Mouse (Mus musculus) B cell, adult 2 months (primary cell): ENCODE data around the gene Lrig1.
A peak's percentile ranks its signal among the peaks of the same experiment; 100 is the strongest.

Experiments
- DNase-seq, 2 experiments: peaks; one replicate each; pipeline ENCODE4 v3.0.0; 2022

Lrig1 gene

DNA sequence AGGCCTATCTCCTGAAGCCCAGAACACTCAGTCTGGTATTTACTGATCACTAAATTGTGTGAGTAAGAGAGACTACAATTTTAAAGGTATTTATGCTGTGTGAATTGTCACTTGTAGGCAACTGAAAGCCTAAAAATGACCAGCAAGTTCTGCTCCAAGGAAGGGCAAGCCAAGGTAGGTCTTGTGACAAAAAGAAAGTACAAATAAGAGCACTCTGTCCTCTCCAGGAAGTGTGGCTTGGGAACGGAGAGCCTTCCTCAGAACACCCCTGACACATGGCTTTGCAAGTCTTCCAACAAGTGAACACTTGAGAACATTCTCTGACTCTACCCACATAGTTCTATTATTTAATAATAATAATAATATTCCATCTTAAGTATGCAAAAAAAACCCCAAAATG is 2.5 kb downstream of the Lrig1 start:
- DNase-seq = no peak

DNA sequence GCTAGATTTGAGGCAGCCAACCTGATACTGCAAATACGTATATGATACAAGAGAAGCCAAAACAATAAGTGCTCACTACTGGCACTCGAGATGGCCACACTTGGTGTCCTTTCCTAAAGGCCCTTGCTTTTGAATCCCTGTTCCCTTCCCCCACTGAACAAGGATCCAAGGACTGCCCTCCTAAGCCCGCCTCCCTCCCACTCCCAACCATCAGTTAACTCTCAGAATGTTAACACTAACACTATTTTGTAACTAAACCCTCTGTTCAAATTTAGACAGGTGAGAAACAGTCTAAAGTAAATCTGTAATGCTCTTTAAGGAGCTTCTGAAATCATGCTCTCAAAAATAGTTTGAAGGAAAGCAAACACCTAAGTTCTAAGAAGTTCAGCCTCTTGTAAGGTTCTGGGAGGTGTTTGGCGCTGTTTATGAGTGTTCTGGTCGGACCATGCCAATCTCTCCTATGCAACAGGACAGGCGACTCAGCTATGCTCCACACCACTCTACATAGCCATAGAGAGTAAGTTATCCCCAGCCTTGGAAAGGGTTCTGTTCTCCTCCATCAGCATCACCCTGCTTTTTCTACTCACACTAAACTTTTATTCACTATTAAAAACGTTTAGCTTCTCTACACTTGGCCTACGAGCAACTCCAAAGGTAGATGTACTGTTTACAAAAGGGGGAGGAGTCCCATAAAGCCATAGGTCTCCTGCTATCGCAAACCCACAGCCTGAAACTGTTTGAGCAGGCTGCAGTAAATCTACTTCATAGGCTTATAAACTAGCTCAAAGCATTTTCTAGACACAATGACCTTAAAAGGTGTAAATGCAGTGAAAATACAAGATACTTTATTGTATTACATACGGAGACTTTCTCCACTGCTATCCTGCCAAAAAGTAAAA is 3.5 kb downstream of the Lrig1 start:
- no peak for DNase-seq

DNA sequence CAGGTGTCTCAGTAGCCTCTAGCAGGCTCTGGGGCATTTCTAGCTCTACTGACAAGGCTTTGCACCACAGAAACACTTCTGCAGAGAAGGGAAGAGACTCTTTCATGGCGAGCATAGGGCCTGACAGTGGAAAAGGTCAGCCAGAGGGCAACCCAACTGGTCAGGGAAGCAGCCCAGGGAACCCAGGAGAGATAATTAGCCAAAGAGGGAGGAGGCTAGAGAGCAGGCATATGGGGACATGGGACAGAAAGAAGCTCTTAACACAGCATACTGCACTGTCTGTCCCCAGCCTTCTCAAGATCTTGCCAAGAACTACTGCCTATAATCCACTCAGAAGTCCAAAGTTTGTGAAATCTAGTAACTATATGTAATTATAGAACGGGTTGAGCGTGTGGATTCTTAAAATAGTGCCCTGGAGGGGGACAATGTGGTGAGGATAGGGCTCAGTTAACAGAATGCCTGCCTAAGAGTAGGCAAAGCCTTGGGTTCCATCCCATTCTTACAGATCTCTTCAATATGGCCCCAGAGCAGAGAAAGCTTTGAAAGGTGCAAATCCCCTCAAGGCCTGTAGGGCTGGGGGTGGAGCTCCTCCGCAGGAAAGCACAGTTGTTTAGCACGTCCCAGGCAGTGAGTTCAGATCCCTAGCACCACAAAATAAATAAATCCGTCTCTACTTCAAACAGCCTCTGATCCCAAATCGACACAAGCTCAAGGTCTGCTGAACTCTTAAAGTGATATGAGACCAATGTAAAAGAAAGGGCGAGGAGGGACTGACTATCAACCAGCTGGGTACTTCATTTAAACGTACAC is 4.6 kb downstream of the Lrig1 start:
- no peak for DNase-seq

DNA sequence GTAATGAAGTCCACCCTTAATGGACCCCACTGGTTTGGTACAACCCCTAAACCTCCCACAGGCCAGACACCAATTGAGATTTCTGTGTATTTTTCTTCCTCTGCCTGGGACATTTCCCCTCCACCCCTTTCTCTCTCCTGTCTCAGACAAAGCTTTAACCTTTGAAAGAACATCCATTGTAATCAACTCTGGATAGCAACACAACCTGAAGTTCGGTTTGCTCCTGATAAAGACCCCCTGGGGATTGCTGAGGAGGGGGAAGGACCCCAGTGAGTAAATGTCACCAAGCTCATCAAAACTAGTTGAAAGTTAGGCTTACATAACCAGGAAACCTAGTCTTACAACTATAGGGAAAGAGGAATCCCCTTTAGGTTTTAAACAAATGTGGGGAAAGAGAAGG is 5.5 kb downstream of the Lrig1 start:
- no peak for DNase-seq

DNA sequence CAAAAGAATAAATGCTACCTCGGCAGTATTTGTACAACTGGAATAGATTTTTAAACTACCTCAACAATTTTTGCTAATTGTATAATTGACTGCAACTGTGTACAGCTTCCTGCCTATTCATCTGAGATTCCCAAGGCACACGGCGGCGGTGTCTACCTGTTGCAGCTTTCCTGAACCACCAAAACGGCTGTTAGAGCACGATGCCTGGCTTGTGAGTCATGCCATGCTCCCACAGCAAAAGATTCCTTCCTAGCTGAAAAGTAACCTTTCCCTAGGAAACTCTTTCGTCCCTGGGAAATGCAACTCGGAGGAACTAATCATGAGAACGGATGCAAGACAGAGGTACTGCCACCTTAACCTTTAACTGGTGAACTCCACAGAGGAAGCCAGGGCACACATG is 6.9 kb downstream of the Lrig1 start:
- no peak for DNase-seq

DNA sequence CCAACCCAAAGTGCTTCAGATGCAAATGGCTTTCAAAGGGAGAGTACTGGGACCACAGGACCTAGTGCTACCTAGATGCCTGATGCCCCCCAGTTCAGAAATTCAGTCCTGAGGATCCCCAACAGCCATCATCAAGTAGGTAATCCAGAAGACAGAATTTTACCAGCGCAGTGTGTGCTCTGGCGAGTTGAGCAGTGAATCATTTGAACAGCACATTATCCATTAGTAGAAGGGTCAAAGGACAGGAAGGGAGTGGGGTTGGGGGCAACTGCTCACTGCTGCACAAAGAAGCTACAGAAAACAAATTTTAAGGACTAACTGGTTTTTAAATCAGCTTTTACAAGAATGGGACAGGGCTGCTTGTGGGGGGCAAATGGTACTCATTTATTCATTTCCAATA is 8.0 kb downstream of the Lrig1 start:
- DNase-seq = no peak

DNA sequence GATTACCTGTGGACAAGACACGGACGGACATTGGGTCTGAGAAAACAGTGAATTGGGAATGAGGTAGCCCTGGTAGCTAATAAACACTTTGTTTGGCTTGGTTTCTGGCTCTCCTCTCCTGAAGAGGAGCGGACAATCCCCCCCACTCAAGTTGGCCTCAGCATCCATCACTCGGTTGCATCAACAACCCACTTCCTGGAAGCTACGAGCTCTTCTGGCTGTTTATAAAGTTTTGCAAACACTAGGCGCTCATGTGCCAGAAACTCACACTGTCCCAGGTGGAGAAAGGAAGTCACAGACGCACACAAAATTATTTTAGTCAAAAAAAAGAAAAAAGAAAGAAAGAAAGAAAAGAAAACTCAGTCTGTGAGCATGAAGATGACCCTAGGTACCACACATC is 9.7 kb downstream of the Lrig1 start:
- DNase-seq = no peak

DNA sequence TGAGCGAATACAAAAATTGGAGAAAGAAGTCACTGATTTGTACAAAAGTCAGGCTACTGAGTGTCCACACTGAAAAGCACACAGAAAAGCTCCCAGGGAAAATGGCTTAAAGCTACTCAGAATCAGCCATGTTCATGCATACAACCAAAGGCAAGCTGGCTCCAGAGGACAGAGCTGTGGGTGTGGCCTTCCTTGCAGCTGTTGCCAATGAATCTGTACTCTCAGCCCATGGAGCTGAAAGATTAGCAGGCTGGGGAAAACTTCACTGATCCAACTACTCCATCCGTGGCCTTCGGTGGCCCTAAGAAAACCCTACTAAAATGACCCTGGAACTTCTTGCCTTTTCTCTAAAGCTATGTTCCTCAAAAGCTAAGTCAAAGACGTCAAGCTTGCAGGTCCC is 11.2 kb downstream of the Lrig1 start:
- no peak for DNase-seq

DNA sequence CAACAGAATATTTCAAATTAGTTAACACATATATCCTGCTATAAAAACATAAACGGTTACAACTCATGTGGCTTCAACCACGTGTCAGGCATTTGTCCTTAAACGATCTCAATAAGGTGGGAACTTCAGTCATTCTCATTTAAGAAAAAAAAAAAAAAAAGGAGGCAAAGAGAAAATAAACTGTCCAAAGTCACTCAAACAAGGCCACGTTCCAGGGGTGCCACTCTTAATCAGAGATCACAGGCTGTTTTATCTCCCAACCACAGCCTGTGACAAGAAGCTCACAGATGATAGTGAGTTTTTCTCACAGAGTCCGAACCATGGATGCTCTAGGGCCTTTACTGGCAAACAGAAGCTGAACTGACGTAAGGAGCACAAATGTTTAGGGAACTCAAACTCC is 13.9 kb downstream of the Lrig1 start:
- no peak for DNase-seq

DNA sequence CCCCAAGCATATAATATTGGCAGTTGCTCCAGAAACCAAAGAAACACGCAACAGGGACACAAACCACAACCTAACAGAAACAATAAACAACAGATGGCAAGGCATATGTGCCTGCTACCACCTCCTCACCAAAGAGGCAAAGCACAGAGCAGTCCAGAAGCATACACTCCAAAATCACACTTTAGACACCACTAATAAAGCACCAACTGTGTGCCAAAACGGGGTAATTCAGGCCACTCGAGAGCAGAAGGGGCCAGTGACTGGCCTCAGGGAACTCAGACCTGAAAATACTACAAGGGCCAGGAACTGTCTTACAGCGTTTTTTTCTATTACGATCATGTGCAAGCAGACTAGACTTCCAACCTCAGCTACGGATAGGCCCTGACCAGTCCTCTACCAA is 14.3 kb downstream of the Lrig1 start:
- no peak for DNase-seq

DNA sequence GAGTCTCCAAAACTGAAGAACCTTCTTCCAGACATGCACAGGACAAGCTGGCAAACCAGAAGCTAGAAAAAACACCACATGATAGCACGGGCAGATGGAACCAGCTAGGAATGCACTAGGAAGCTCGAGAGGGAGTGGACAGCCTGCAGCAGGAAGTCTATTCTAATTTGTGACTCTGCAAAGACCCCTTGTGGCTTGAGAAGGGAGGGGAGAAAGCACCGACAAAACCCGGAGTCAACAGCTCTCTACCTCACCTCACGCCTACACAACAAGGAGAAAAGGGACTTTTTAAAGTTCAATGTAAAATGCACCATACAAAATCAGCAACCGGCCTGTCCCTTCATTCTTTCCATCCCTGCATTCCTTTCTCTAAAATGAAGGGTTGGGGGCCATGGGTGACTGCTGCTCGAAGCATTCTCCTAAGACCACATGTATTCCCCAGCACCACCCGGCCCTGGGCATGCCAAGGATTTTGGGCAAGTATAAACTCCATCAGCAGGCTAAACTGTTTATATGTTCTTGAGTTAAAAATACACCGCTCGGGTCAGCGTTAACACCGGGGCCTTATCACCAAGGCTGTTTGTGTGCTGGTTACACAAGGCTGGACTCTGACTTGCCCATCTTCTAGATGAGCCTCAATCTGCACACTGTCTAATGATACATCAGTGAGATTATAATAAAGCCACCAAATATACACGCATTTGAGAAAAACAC is 15.0 kb downstream of the Lrig1 start:
- no peak for DNase-seq

DNA sequence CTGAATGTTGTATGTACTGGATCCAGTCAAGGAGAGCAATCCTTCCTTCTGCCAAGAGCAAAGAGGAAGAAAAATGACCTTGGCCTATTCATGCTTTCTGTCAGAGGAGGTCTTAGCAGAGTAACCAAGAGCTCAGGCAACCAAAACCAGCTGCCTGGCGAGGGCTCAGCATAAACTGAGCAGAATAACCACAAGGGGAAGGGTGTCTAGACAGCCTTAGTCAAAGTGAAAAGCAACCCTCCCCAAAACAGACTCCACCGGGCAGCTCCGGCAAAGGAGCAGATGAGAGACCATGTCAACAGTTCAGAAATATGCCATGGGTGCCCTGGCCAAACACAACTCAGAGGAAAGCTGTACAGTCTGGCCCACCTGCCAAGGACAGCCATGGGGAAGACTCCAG is 16.3 kb downstream of the Lrig1 start:
- DNase-seq = no peak

DNA sequence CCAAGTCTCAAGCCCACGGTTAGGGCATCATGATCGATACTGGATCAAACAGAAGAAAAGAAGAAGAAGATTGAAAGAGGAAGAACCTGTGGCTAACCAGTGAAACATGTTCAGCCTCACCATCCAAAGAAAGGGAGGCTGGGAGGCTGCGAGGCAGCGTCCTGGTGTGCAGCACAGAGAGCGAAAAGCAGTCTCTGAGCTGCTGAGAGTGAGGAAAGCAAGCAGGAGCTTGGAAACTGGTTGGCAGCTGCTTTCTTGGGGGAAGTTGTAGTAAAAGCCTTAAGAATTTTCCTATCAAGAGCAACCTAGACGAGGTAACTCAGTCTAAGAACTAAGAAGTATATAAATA is 17.7 kb downstream of the Lrig1 start:
- DNase-seq = no peak

DNA sequence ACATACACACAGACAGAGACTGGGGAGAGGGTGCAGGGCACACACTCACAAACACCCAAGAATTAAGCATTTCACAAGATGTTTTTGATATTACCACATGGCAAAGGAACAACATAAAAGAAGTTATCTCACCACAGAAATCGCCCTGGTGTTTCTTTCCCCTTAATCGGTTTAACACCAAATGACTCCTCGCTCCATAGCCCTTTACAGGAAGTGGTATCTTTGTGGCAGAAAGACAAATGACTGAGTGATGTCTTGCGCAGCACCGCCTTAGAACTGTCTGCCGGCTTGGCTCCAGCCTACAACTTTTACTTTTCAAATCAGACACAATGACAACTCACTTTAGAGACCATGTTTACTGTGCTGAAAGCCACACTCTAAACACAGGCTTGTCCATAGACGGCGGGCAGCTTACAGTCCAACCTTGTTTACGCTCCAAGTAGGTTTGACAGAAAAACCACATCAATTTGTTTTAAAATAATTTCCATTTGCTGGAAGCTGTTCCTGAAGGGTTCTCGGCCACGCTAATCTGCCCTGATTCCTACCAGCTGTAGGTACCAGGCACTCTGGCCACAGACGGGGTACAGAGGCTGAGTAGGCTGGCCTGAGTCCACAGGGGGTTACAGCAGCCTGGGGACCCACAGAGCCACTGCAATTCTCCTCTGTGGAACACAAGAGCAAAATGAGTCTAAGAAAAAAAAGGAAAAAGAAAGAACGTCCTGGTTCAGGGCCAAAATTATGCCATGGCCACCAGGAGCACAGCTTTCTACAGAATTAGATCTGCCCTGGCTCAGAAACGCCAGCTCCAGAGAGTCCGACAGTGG is 18.3 kb downstream of the Lrig1 start:
- DNase-seq = peak; percentile 4 to 8

DNA sequence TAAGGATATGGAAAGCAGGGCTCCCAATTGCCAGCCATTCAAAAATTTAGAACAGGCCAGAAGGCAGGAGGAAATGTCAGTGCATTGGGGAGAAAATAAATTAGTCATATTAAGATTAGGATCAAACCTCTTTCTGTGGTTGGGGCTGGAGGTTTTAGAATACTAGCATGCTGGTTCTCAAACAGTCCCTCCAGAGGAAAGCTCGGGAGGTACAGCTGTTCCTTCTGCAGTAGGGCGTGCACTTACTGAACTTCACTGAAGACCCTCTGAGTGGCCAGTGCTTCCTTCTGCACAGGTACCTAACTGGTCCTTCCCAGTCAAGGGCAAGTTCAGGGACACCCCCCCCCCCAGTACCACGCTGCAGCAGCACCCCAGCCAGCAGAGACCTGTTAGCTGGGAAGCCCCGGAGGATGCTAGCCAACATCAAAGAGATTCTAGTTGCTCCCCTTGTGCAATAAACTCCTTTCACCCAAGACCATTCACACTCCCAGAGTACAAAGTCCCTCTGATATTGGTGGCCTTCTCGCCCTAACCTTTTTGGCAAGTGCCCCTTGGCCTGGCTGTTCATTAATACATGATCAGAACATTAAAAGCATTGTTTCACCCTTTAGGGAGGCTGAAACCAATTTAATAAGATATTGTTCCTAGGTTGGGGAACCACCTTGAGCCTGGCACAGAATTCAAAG is 19.1 kb downstream of the Lrig1 start:
- no peak for DNase-seq

DNA sequence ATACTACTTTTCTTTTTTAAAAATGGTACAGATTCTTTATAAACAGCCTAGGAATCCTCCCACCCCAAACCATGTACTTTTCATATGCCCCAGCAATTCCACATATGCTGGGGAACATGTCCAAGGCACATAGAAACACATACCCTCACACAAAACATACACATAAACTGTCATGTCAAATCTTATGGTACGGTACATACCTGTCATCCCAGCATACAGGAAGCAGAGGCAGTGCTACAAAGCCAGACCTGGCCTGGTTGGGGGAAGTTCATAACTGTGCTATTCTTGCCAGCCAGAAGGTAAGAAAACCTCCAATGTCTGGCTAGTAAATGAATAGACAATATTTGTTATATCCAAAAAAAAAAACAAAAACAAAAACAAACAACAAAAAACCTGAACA is 20.7 kb downstream of the Lrig1 start:
- DNase-seq = no peak

DNA sequence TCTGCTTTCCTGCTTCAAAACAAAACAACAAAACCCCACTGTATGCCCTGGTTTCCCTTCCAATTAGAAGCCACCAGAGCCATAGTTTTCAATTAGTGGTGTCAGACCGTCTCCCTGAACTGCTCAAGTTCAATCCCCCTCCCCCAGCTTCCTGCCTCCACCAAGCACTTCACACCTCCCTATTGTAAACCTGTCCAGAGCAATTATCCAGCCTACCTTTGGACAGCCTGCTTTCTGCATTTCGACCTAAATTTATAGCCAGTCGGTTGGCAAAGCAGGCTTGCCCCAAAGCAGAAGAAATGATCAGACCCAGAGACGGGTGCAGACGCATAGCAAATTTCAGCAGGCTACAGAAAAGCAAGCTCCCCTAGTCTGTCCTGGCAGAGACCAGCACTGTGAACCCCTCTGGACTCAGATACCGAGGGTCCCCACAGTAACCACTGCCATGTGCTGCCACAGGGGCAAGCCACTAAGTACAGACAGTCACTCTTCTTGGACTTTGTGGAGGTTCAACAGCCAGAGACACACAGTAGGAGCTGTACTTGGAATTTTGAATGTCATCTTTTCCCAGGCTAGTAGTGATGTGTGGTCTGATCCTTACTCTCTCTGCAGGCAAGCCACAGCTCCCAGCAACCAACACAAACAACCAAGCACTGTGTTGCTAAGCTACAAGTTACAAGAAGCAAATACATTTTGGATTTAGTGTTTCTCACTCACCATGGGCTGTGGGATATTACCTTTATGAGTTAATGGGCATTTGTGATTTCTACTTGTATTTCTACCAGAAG is 21.4 kb downstream of the Lrig1 start:
- no peak for DNase-seq

DNA sequence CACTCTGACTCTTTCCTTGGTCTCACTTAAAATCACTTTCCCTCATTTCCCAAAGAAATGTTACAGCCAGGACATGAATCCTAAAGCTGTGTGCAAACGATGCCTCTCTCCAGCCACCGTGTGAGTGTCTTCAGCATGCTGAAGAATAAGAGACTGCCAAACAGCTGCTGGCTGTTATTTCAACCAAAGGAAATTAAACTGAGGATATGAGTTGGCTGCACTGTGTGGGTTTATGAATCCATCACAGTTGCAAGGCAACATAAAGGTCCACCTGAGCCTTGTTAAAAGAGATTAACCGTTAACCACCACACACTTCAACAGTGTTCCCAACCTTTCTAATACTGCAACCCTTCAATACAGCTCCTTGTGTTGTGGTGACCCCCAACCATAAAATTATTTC is 22.5 kb downstream of the Lrig1 start:
- DNase-seq = no peak

DNA sequence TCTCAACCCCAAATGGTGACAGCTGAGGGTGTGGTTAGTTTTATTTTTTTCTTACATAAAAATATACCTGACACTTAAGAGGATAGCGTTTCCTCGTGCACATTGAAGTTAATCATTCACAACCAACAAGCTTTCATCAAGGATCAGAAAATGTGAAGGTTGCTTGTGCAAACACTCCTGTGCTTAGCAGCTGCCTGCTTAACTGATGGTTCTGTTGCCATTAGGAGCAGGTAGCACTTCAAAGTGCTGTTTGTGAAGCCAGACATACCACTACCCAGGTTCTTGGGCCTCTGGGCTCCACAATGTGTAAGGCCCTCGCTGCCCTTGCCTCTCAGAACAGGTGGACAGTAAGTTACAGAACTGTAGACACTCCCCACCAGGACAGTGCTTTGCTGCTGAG is 23.1 kb downstream of the Lrig1 start:
- no peak for DNase-seq

DNA sequence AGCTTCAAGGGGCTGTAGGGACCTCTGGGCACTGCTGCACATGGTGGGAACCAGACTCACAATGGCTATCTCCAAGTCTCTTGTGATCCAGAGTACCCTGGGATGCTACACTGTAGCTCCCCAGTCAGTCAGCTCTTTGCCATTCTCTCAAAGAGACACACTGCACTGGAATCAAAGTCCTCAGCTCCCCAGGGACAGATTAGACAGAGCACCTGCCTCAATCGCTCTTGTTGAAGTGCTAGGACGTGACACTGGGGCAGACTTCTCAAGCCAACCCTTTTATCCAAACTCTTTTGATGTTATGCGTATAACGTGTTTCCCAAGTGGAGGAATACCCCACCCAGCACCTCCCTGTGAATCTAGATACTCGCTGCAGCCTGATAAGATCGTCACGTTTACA is 23.7 kb downstream of the Lrig1 start:
- no peak for DNase-seq

DNA sequence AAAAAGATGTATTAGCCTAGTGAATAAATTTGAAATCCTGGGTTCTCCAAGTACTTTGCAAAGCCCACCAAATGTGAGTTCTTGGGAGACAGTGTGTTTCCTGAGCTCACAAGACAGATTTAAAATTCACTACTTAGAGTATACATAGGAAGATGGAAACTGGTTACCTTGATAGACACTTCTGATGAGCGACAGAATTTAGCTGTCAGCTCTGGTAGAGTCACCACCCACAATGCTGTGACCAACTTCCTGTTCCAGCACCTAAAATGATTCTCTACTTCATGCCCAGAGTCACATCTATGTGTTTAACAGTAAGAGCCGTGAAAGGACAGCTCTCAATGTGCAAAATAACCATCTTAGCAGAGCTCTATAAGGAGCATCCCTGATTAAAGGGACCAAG is 27.5 kb downstream of the Lrig1 start:
- DNase-seq = no peak
